Mouse (Mus musculus): ENCODE results near the gene Col6a2.

Col6a2 gene

GRCm38 (mm10) chr10:76622928-76623680 is at the start of gene Col6a2:
Gene Col6a2, minus strand, starts transcription at chr10:76623630.
- no peak for DNase-seq (ENCODE audit: low read depth, low spot score)

GRCm38 (mm10) chr10:76671939-76672338 is 48.5 kb upstream of the Col6a2 start:
- no peak for DNase-seq (ENCODE audit: low read depth, low spot score)

GRCm38 (mm10) chr10:76668947-76669284 is 45.5 kb upstream of the Col6a2 start:
- DNase-seq (ENCODE audit: low read depth, low spot score) = no peak

- no peak for DNase-seq (ENCODE audit: low read depth, low spot score)
Measured at GRCm38 (mm10) chr10:76668261-76668946, 45.0 kb upstream of the Col6a2 start.

- no peak for DNase-seq (ENCODE audit: low read depth, low spot score)
Measured at GRCm38 (mm10) chr10:76667197-76667805, 43.9 kb upstream of the Col6a2 start.

- DNase-seq (ENCODE audit: low read depth, low spot score) = no peak
Measured at GRCm38 (mm10) chr10:76665551-76665950, 42.1 kb upstream of the Col6a2 start.

- DNase-seq (ENCODE audit: low read depth, low spot score) = no peak
Measured at GRCm38 (mm10) chr10:76664156-76665115, 41.0 kb upstream of the Col6a2 start.

- no peak for DNase-seq (ENCODE audit: low read depth, low spot score)
Measured at GRCm38 (mm10) chr10:76653345-76654336, 30.2 kb upstream of the Col6a2 start.

- no peak for DNase-seq (ENCODE audit: low read depth, low spot score)
Measured at GRCm38 (mm10) chr10:76650662-76651342, 27.4 kb upstream of the Col6a2 start.

- no peak for DNase-seq (ENCODE audit: low read depth, low spot score)
Measured at GRCm38 (mm10) chr10:76648738-76649137, 25.3 kb upstream of the Col6a2 start.

GRCm38 (mm10) chr10:76647390-76647789 is 24.0 kb upstream of the Col6a2 start:
- no peak for DNase-seq (ENCODE audit: low read depth, low spot score)

GRCm38 (mm10) chr10:76645686-76646085 is 22.3 kb upstream of the Col6a2 start:
- no peak for DNase-seq (ENCODE audit: low read depth, low spot score)

- DNase-seq (ENCODE audit: low read depth, low spot score) = no peak
Measured at GRCm38 (mm10) chr10:76645066-76645465, 21.6 kb upstream of the Col6a2 start.

GRCm38 (mm10) chr10:76643999-76644398 is 20.6 kb upstream of the Col6a2 start:
- DNase-seq (ENCODE audit: low read depth, low spot score) = no peak

GRCm38 (mm10) chr10:76643446-76643845 is 20.0 kb upstream of the Col6a2 start:
- DNase-seq (ENCODE audit: low read depth, low spot score) = no peak

- DNase-seq (ENCODE audit: low read depth, low spot score) = no peak
Measured at GRCm38 (mm10) chr10:76642628-76643434, 19.4 kb upstream of the Col6a2 start.

- DNase-seq (ENCODE audit: low read depth, low spot score) = no peak
Measured at GRCm38 (mm10) chr10:76641894-76642627, 18.6 kb upstream of the Col6a2 start.

- DNase-seq (ENCODE audit: low read depth, low spot score) = no peak
Measured at GRCm38 (mm10) chr10:76639952-76640351, 16.5 kb upstream of the Col6a2 start.
